Mouse (Mus musculus) ES-E14 (cell line): Measurements from ENCODE around the gene Slc9a8. TPM values are rescaled to one million over a fixed set of nuclear protein-coding genes. Genes with fewer than 3 reads are reported as not detected.
A peak's percentile ranks its signal among the peaks of the same experiment; 100 is the strongest.

ENCODE experiments used
- DNase-seq: peaks from one replicate; pipeline ENCODE4 v3.0.0-alpha.2; 2013; ENCODE audit warnings: low read depth, low spot score
- H3K27ac ChIP-seq: 2 replicates; pipeline ENCODE4 v1.5.1; 2012; ENCODE audit warnings: low read depth, mild to moderate bottlenecking, low read length, moderate library complexity, mixed read lengths; ENCODE audit not compliant: poor library complexity, insufficient read depth, severe bottlenecking
- H3K36me3 ChIP-seq: 2 replicates; pipeline ENCODE4 v1.6.1; 2012; ENCODE audit warnings: mild to moderate bottlenecking, low read length, moderate library complexity, mixed read lengths; ENCODE audit not compliant: control insufficient read depth, poor library complexity, insufficient read depth, severe bottlenecking
- H3K4me1 ChIP-seq, 2 experiments: fragments of 150-350 bp in 1 of 2; sonication (generic) in 1 of 2; 2 replicates each; pipeline ENCODE4 v1.6.1; 2012; ENCODE audit warnings: low read length in 2 of 2, mild to moderate bottlenecking in 1 of 2, mixed read lengths in 1 of 2; ENCODE audit not compliant: control insufficient read depth in 2 of 2, insufficient read depth in 2 of 2, poor library complexity in 1 of 2
- H3K4me3 ChIP-seq, 2 experiments: fragments of 150-350 bp in 1 of 2; sonication (generic) in 1 of 2; 2 replicates each; pipeline ENCODE4 v1.5.1; 2012; ENCODE audit warnings: low read length in 2 of 2, low read depth in 1 of 2, mild to moderate bottlenecking in 1 of 2, mixed read lengths in 1 of 2; ENCODE audit not compliant: insufficient read depth in 1 of 2, poor library complexity in 1 of 2, severe bottlenecking in 1 of 2
- H3K9ac ChIP-seq: 2 replicates; pipeline ENCODE4 v1.6.1; 2012; ENCODE audit warnings: low read depth, mild to moderate bottlenecking, low read length, mixed read lengths; ENCODE audit not compliant: poor library complexity, insufficient read depth, severe bottlenecking
- H3K9me3 ChIP-seq: fragments of 150-350 bp; sonication (generic); 2 replicates; pipeline ENCODE4 v1.6.1; 2012; ENCODE audit warnings: low read depth, mild to moderate bottlenecking, low read length; ENCODE audit not compliant: control insufficient read depth, insufficient read depth
- CHD2 ChIP-seq: IDR thresholded peaks from 2 replicates; pipeline ENCODE4 v1.6.1; 2014; ENCODE audit warnings: mild to moderate bottlenecking, low read depth, low read length, inconsistent platforms
- HCFC1 ChIP-seq: IDR thresholded peaks from 2 replicates; pipeline ENCODE4 v1.6.1; 2012; ENCODE audit warnings: low read length, inconsistent platforms, borderline replicate concordance; ENCODE audit not compliant: insufficient read depth
- MAFK ChIP-seq: IDR thresholded peaks from 2 replicates; pipeline ENCODE4 v1.6.1; 2014; ENCODE audit warnings: mild to moderate bottlenecking, low read depth, low read length, inconsistent platforms; ENCODE audit not compliant: insufficient read depth
- ZC3H11A ChIP-seq: IDR thresholded peaks from 2 replicates; pipeline ENCODE4 v1.6.1; 2012; ENCODE audit warnings: low read depth, mild to moderate bottlenecking, inconsistent platforms, low read length, borderline replicate concordance
- ZNF384 ChIP-seq: IDR thresholded peaks from 2 replicates; pipeline ENCODE4 v1.6.1; 2012; ENCODE audit warnings: low read depth, low read length, inconsistent platforms
- in situ Hi-C, 2 experiments: fragments of 600-800 bp; cut with MboI; formaldehyde crosslinking; loops; one replicate each; pipeline ENCODE4 v1.15.1; 2025; ENCODE audit warnings: low sequenced_read_pairs in 2 of 2, inconsistent platforms in 1 of 2; ENCODE audit not compliant: unreplicated experiment in 2 of 2
- total RNA-seq: library from RNA; depleted of rRNA; stranded (reverse); fragments of 300-350 nt; gene quantifications from 2 replicates; pipeline ENCODE4 v1.2.3, GENCODE M21; 2012

Gene Slc9a8
- total RNA-seq, 1 experiment: 38.6 TPM

GRCm38 (mm10) chr2:167405101-167405880 is 16.2 kb upstream of the Slc9a8 start:
- no peak for DNase-seq
- H3K9ac ChIP-seq: peak overlapping the region; percentile 53; the same call in 1 of the 2 replicates
- H3K36me3 ChIP-seq: no peaks in the 10 kb centered on the region
- H3K4me3 ChIP-seq: no peak overlapping the region
- in situ Hi-C loops: no loop called here
- TF ChIP-seq HCFC1 (no peak), ZC3H11A (no peak), CHD2 (no peak), MAFK (no peak), ZNF384 (no peak)
- no peaks in the 10 kb centered on the region for H3K9me3 ChIP-seq
- H3K4me1 ChIP-seq: peaks cover 3 to 15% of the 10 kb centered on the region in 2 experiments; a peak in 2 of 4 replicates
- H3K27ac ChIP-seq: no peak overlapping the region

GRCm38 (mm10) chr2:167407296-167407929 is 14.1 kb upstream of the Slc9a8 start:
- H3K36me3 ChIP-seq: no peaks in the 10 kb centered on the region
- H3K27ac ChIP-seq: no peak overlapping the region
- H3K4me1 ChIP-seq: peaks cover 3 to 13% of the 10 kb centered on the region in 2 experiments; a peak in 2 of 4 replicates
- no peak for DNase-seq
- in situ Hi-C loops: no loop called here
- H3K4me3 ChIP-seq: peak overlapping the region in 1 of 2 experiments; percentile 4; a peak in 1 of 4 replicates
- H3K9ac ChIP-seq: no peak overlapping the region
- no peaks in the 10 kb centered on the region for H3K9me3 ChIP-seq
- TF ChIP-seq ZNF384 (no peak), ZC3H11A (no peak), CHD2 (no peak), MAFK (no peak), HCFC1 (no peak)

GRCm38 (mm10) chr2:167414461-167414860 is 7.1 kb upstream of the Slc9a8 start:
- TF ChIP-seq ZC3H11A (no peak), ZNF384 (no peak), MAFK (no peak), CHD2 (no peak), HCFC1 (no peak)
- Histone ChIP-seq H3K9me3 (no peaks in the 10 kb centered on the region), H3K27ac (no peak overlapping the region), H3K9ac (no peak overlapping the region), H3K4me3 (no peak overlapping the region), H3K36me3 (no peaks in the 10 kb centered on the region), H3K4me1 (no peaks in the 10 kb centered on the region)
- DNase-seq: no peak
- in situ Hi-C loops: no loop called here

GRCm38 (mm10) chr2:167415970-167416563 is 5.4 kb upstream of the Slc9a8 start:
- H3K27ac ChIP-seq: no peak overlapping the region
- in situ Hi-C loops: no loop called here
- H3K4me3 ChIP-seq: no peak overlapping the region

More at GRCm38 (mm10) chr2:167415970-167416563, 5.4 kb upstream of the Slc9a8 start:
- Histone ChIP-seq H3K9ac (no peak overlapping the region), H3K36me3 (no peaks in the 10 kb centered on the region), H3K4me1 (peaks cover 0 to 2% of the 10 kb centered on the region in 2 experiments; a peak in 1 of 4 replicates), H3K9me3 (no peaks in the 10 kb centered on the region)
- DNase-seq: no peak
- no peak for TF ChIP-seq HCFC1
- no peak for TF ChIP-seq ZNF384
- TF ChIP-seq MAFK: no peak
- TF ChIP-seq ZC3H11A: no peak
- TF ChIP-seq CHD2: no peak
